Mouse (Mus musculus) G1E-ER4 (cell line): ENCODE data around the gene Dtnb. TPM values are rescaled to one million over a fixed set of nuclear protein-coding genes. Genes with fewer than 3 reads are reported as not detected.

ENCODE experiments used
- GATA1 ChIP-seq: IDR thresholded peaks from one replicate; pipeline ENCODE4 v1.8.0; 2012; ENCODE audit warnings: low read length, inconsistent platforms
- polyA plus RNA-seq: library from polyadenylated mRNA; stranded (reverse); fragments of >175 nt; gene quantifications from 2 replicates; pipeline ENCODE4 v1.2.3, GENCODE M21; 2012

The Dtnb gene
- polyA plus RNA-seq, 1 experiment = not detected

- no peak for TF ChIP-seq GATA1
Measured at GRCm38 (mm10) chr12:3563659-3564058, 8.5 kb upstream of the Dtnb start.

- no peak for TF ChIP-seq GATA1
Measured at GRCm38 (mm10) chr12:3568461-3568991, 3.7 kb upstream of the Dtnb start.

DNA sequence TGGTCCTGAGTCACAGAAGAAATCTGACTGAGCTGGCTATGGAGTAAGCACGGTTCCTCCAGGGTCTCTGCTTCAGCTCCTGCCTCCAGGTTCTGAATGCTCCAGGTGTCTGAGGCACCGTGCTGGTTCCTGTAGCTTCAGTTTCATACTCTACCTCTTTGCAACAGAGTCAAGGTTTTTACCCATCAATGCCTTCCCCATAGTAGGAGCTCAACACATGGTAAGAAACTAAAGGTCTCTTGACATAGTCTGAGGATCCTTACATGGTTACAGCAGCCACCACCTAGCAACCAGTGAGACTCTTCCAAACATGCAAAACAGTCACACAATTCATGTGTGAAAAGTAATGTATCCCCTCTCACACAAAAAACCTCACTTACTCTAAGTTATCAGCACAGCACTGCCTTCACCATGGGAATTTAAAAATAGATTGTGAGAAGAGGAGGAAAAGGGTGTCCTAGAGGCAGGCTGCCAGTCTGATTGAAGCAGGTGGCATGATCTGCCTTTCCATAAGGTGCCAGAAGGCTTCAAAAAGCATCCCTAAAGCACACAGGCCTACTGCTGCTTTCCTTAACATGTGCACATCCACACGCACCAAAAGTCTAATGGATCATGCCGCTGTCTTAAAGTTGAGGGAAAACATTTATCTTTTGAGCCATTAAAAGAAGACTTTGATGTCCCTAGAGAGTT lies 1.3 kb upstream of the Dtnb start:
- no peak for TF ChIP-seq GATA1

DNA sequence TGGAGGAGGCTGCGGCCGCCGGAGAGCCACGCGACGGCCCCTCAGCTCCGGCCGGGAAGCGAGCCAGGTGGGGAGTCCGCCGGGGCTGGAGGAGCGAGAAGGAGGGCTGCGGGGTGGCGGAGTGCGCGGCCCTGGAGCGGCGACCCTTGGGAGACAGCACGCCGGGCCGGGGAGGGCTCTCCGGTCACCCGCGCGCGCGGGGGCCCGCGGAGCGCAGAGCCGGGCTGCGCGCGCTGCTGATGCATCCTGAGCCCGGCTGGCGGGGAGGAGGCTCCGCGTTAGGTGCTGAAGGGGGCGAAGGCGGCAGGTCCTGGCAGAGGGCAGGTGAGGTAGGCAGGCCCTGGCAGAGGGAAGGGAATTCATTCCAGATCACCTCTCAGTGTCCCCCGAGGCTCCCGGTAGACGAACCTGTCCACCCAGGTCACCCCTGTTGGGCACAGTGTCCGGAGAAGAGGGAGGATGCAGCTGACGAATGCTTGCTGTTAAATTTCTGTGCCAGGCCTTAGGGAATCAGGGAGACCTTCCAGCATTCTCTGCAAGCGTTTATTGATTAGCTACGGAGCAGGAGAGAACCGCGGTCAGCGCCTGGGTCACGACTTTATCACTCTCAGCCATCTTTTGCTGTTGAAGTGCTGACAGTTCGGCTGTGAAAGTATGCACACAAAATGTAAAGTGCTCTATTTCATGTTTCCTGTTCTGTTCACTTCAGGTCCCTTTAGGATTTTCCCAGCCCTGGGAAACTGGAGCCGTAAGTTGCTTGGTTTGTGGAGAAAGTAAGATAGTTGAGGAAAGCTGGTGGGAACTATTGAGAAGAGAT lies 608 bp downstream of the Dtnb start:
- TF ChIP-seq GATA1 = no peak

DNA sequence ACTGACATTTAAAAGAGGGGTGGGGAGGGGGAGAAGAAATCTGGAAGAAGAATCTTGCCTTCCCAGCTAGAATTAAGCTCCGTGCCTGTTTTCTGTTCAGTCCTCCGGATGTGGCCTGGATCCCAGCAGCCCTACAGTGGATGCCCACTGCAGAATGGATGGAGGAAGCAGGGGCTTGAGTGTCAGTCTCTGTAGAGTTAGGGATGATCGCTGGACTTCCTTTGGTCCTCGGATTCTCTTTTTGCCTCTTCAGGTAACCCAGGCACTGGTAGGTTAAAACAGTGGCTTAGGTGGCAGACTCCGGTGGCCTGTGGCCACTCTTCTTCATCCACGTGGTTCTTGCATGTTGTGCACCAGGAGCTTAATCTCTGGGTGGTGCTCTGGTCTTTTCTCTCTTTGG lies 1.2 kb downstream of the Dtnb start:
- no peak for TF ChIP-seq GATA1

- no peak for TF ChIP-seq GATA1
Measured at GRCm38 (mm10) chr12:3574670-3575069, 2.5 kb downstream of the Dtnb start.

DNA sequence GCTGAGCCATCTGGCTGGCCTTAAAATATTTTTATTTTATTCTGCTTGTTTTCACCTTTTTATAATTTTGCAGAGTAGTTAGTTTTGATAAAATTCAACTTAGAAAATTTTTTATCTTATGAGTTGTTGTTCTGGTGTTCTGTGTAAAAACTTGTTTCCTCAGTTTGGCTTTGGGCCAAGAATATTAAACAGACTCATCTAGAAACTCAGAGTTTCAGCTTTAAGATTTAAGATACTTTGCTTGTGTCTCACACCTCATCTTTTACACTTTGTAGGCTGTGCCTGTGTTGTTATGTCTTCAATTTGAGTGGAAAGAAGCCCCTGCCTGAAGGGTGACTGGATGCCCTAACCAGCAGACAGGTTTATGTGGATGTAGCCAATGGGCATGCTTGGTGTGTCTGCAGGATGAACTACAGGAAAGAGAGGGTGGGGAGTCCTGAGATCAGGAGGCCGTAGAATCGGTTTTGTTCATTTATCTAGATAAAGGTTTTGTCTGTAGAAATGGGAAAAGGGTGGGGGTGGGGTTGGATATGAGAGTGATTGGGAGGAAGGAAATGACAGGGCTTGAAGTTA lies 7.9 kb downstream of the Dtnb start:
- no peak for TF ChIP-seq GATA1

GRCm38 (mm10) chr12:3582604-3583003 lies 10.4 kb downstream of the Dtnb start:
- no peak for TF ChIP-seq GATA1

GRCm38 (mm10) chr12:3585525-3585924 lies 13.3 kb downstream of the Dtnb start:
- no peak for TF ChIP-seq GATA1

GRCm38 (mm10) chr12:3587010-3587409 lies 14.8 kb downstream of the Dtnb start:
- TF ChIP-seq GATA1 = no peak

- TF ChIP-seq GATA1 = no peak
Measured at GRCm38 (mm10) chr12:3590039-3590438, 17.9 kb downstream of the Dtnb start.

DNA sequence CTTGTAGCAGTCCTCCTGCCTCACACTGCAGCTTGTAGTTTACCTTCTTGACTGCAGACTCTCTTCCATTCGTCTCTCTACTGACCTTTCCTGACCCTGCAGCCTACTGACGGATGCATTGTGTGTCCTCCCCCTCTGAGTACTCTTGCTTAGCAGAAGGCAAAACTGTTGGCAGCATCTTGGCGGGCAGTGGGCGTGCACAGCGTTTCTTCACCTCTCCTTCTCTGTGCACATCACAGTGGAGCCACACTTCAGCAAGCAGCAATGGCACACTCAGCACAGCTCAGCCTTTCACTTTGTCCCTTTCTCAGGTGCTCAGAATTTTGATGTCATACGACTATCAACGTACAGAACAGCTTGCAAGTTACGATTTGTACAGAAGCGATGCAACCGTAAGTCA lies 19.4 kb downstream of the Dtnb start:
- no peak for TF ChIP-seq GATA1

GRCm38 (mm10) chr12:3602786-3603185 lies 30.6 kb downstream of the Dtnb start:
- TF ChIP-seq GATA1 = no peak

DNA sequence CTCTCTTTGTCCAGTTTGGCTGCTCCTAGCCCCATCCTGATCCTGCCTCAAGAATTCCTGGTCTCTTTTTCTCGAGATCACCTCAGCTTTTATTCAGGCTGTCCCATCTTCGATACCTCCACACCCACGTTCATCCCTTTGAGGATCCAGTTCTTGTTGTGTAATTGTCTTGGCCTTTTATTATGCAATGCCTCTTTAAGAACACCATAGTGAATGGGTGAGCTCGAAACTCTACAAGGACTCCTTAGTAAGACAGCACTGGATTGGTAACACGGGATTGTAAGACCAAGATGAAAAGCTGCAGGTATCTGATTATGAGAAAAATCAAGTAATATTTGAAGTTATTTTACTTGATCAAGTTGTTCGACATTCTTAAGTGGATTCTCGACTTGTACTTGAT lies 34.0 kb downstream of the Dtnb start:
- no peak for TF ChIP-seq GATA1

DNA sequence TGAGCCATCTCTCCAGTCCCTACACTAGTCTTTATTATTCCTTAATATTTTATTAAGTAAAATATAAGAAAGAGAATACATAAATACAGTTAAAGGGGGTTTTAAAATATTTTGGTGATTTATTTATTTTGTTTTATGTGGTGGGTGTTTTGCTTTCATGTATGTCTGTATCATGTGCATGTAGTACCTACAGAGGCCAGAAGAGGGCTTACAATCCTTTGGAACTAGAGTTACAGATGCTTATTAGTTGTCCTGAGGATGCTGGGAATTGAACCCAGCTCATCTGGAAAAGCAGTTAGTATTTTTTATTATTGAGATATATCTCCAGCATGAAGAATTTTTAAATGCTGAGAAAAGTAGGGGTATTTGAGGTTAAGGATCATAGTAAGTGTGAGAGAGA lies 37.6 kb downstream of the Dtnb start:
- TF ChIP-seq GATA1 = no peak

DNA sequence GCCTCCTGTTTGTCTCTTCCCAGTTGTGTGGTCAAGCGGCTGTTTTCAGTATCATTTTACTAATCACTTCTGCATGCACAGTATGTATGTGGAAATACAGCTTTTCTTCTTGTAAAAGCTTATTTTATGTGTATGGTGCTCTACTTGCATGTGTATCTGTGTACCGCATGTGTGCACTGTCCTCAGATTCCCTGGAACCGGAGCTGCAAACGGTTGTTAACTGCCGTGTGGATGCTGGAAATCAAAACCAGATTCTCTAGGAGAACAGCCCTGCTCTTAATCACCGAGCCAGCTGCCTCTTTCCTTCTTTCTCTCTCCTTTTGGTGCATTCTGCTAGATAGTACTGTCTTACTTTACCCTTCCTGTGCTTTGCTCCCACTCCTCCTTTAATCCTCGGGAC lies 39.7 kb downstream of the Dtnb start:
- no peak for TF ChIP-seq GATA1
